Mouse (Mus musculus) adrenal gland, adult 2 months (tissue): ENCODE measurements at regions not wholly inside any gene's neighbourhood (a gene's known extent, or its start where the extent isn't known, plus 50 kb on each side); places are given as distances from the start of the nearest gene placed in this dataset.
"Not testable (repeated sequence)": the region's sequence is repeated elsewhere in the genome, so short reads cannot be mapped to it uniquely, and the experiment has no call there.

Experiments used
- DNase-seq: peaks from one replicate; pipeline ENCODE4 v3.0.0; 2021

DNA sequence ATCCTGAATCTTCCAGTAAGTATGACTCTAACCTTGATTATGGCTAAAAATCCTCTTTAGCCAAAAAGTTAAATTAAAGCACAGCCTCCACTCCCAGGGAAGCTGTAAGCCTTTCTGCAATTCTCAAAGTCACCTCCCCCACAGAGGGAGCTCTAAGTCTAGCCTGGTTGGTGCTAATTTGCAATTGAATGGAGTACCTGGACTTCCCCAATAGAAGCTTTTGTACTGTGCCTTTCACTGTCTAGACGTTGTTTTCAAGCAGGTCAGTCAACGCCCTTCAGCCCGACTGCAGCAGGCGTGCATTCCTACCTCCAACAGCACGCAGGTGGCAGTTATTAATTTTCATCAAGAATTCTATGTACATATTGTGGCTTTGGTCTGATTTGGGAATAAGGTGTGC, 87.2 kb downstream of the Catsperg2 start:
- not testable (repeated sequence) for DNase-seq

DNA sequence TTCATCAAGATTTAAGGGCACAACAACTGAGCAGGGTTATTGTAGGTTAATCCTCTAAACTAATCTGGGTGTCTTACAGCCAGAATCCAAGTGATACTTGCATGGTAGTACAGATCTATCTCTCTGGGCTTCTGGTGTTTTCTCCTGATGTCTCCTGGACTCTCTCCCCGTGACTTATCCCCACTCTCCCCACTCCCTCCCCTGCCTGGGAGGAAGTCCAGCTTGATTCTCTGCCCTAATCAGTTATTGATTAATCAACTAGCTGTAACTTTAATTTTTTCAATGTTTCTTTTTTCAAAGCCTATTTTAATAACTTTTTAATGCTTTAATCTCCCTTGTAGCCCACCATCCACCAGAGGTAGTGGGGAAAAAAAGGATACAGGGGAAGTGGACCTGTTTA, 83.9 kb upstream of the Sipa1l3 start:
- no peak for DNase-seq

DNA sequence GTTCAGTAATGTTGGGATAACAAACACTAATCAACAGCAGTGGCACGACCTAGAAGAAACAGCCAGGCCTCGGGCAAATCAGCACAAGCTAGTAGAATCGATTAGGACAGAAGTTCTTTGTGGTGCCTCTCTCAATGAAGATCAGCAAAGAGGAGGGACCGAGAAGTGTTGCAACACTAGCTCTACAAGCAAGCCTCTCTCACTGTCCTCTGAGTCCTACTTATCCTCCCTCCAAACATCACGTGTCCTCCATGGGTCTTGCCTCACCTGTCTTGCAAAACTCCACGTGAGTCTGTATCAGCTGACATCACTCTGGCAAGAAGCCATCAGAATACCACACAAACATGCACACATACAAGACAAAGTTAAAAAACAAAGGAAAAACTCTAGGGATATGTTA, 82.9 kb upstream of the Sipa1l3 start:
- DNase-seq, result no peak

DNA sequence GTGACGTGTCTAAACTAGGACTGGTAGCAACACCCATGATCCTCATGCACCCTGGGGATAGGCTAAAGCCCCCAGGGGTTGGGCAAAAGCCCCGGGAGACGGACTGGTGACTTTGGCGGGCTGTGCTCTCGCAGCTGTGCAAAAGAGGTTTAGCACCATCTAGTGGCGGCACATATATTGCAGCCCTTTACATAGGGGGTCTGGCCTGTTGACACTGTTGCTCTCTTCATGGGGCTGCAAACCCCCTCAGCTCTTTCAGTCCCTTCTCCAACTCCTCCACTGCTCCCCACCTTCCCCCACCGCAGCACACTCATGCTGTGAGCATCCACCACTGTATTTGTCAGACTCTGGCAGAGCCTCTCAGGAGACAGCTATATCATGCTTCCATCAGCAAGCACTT, 78.8 kb upstream of the Sipa1l3 start:
- peak; percentile 28 for DNase-seq

DNA sequence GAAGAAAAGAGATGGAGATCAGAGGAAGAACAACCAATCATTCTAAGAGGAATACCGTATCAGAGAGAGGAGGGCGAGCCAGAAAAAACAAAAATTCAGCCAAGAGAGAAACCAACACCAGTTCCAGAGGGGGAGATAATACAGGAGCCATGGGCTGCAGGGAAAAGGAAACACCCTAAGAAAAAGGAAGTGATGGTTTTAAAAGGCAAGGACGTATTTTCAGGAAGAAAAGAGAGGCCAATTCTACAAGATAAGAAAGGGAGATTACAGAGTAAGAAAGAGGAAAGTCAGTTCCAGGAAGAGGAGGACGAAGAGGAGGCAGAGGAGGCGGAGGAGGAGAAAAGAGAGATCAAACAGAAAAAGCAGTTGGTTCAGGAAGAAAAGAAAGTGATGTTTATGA, 59.7 kb upstream of the Sipa1l3 start:
- no peak for DNase-seq

DNA sequence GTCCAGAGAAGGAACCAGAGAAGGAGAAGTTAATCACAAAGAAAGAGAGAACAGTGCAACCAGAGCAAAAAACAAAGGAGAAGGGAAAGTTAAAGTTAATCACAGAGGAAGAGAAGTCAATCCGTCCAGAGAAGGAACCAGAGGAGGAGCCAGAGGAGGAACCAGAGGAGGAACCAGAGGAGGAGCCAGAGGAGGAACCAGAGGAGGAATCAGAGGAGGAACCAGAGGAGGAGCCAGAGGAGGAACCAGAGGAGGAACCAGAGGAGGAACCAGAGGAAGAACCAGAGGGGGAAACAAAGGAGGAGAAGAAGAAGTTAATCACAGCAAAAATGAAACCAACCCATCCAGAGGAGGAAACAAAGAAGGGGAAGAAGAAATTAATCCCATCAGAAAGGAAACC, 57.2 kb upstream of the Sipa1l3 start:
- no peak for DNase-seq
